Mouse (Mus musculus) liver, adult (tissue): ENCODE data around the gene Ddx23.

ENCODE experiments used
- GATA4 ChIP-seq: IDR thresholded peaks from 2 replicates; pipeline ENCODE4 v1.6.1; 2014; ENCODE audit warnings: mild to moderate bottlenecking, low read length; ENCODE audit not compliant: insufficient replicate concordance

Ddx23 gene

DNA sequence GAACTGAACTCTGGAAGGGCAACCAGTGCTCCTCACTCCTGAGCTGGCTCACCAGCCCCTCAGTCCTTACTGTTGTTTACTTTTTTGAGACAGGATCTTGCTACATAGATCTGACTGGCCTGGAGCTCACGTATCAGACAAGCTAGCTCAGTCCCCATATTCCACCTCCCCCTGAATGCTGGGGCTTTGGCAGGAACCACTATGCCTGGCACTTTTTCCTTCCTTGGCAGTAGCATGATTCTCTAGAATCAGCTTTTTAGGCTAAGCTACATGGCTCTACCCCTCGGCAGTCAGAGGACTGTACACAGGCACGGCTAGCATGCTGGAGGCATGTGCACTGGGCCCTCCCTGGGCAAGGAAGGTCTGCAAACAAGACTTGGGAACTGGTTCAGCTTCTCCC, 14.6 kb downstream of the Ddx23 start:
- no peak for TF ChIP-seq GATA4

DNA sequence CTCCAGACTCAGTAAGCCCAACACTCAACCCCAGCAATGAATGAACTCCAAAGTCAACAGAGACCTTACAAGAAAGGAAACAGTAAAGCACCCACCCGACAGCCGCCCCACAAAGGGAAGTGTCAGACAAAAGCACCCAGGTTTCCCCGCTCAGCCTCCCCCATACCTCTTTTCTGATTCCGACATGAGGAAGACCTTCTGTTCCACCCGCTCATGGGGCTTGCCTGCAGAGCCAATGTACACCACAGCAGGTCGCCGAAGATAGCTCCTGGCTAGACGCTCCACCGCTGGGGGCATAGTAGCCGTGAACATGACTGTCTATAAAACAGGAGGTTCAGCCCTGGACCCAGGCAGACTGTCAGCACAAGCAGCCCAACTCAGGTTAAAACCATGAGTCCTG, 15.4 kb downstream of the Ddx23 start:
- no peak for TF ChIP-seq GATA4

DNA sequence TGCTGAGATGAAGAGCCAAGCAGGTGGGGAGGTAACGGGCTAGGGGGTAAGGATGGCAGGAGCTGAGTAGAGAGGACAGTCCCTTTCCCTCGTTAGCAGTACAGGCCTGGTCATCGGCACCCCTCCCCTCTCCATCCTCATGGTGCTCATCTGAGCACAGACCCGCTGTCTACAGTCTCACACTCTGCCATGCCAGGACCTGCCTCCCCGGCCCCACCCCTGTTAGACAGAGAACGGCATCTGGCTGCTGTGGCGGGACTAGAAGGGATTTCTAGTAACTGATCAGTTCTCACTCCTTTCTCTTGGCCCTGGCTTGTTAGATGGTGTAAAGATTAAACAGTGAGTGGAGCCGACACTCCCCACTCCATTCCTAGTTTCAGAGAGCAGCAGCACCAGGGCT, 16.0 kb downstream of the Ddx23 start:
- no peak for TF ChIP-seq GATA4

DNA sequence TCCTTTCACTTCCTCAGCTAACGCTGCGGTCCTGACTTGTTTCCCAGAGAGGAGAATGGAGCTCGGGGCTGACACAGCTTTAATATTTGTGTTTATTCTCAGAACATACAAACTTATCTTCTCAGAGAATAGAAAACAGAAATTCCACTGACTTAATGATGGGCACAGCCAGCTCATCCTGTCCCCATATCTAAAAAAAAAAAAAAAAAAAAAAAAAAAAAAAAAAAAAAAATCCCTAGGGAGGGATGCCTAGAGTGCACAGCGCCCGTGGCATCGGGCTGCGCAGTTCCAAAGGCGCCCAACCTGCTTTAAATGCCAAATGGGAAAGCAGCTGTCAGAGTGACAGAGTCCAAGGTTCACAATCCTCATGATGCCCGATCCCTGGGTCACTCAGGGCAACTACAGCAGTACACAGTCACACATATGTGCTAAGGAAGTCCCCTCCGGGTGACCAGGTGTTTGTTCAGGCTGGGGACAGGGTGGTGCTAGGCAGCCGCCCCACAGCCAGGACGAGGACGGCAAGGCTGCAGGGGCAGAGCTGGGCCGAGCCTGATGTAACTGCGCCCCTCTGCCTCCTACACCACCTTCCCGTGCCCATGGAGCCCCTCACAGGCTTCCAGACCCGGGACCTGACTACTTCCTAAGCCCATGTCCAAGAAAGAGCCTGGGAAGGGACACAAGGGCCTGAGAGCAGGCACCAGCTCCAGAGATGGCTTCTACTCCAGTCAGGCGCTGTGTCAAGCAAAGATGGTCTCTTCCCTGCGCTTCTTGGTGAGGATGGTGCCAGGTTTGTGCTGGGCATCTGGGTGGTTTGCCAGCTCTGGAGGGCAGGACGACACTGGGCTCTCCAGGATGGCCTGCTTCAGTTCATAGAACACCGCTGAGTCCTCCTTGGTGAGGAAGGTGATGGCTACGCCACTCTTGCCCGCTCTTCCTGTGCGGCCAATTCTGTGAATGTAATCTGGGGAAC, 17.4 kb downstream of the Ddx23 start:
- TF ChIP-seq GATA4, result no peak

DNA sequence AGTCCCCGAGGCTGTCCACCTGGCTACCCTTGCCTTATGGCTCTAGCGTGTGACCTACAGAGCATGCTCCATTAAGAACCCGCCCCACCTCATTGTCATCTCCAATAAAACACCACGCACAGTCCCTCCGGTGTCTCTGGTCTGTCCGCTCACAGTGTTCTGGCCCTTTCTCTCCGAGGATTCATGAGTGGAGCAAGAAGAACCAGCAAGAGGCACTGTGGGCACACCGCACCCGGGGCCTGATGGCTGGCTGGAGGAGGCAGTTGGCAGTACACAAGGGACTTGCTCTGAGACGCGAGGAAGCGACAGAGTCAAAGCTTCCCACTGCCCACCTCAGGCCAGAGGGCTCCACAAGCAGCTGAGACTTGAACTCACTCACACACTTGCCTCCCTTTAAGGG, 18.3 kb downstream of the Ddx23 start:
- no peak for TF ChIP-seq GATA4

DNA sequence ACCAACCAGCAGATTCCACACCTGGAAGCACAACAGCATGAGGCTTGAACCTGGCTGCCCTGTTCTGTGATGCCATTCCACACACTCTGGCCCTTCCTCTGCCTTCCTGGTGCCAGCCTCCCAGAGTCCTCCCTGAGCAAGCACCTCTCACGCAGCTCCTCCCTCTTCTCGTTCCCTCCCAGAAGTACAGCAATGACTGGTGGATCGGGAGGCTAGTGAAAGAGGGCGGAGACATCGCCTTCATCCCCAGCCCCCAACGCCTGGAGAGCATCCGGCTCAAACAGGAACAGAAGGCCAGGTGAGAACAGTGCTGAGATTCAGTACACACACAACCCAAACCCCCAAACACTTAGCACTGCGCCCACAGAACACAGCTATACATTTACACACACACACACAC, 22.5 kb downstream of the Ddx23 start:
- TF ChIP-seq GATA4, result no peak

DNA sequence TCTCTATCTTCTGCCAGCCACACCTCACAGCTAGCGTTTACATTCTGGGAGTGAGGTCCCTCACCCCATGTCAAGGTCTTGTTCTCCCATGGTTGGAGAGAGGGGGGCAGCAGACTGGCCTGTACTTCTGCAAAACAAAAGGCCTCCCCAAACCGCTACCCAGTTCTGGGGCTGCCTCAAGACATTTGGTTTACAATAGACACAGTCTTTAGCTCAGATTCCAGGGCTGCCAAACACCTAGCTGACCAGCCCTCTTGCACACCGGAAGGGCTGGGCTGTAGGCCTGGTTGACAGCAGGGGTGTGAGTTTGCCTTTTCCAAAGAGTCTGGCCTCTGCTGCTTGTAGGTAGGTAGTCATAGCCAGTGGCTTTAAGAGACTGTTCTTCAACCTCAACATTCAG, 25.5 kb downstream of the Ddx23 start:
- TF ChIP-seq GATA4, result no peak

DNA sequence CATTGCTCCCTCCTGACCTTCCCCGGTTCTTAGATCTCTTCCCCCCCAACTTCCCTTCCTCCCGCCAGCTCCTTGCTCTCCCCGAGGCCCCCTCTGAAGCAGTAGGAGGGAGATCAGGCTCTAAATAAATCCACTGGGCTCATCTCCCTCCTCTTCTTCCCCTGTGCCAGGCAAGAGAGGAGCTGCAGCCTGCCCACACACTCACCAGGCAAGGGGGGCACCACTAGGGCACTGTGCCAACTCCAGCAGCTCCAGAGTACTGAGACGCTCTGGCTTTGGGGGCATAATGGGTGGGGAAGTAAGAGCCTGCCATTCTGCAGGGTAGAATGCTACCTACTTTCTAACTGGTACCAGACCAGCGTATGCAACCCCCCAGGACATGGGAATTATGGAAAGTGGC, 26.2 kb downstream of the Ddx23 start:
- no peak for TF ChIP-seq GATA4

DNA sequence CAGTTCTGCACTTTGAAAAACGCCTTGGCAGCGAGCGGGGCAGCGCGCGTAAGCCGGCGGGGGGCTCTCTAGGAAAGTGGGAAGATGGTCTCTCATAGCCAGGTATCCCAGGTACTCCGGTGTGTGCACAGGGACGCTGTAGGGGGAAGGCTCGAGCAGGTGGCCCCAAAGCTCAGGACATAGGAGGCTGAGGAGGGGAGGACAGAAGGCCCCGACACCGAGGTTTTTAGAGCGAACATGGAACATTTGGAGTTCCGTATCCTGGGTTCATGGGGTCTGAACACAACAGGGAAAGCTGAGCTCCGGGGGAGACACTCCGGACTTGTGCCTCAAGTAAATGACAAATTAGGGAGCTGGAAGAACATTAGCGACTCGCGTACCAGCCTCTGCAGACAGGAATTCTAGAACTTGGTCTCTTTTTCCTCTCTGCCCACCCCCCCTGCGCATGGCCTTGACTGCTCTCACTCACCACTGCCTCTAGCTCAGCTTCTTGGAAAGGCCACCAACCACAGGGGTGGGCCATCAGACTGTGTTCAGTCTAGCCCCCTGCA, 27.3 kb downstream of the Ddx23 start:
- TF ChIP-seq GATA4, result no peak

DNA sequence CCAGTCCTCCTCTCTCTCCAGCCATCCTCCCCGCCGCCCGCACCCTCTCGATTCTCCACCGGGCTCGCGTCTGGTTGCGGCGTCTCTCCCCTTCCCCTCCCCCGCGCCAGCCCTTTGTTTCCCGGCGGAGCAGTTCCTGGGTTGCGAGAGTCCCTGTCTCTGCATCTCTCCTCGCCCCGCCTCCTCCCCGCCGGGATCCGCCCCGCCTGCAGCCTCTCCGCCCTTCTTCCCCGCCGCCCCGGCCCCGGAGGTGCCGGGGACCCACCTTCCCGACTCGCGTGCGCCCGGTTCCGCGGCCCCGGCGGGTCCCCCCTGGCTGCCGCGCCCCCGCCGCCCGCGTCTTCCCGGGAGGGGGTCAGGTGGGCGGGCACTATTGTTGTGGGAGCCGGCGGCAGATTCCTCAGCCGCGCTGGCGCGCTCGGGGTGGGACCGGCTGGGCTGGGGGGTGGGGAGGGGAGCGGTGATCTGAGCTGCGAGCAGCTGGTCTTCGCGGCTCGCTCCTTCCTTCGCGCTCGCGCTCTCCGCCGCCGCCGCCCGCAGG, 28.1 kb downstream of the Ddx23 start:
- TF ChIP-seq GATA4, result no peak

DNA sequence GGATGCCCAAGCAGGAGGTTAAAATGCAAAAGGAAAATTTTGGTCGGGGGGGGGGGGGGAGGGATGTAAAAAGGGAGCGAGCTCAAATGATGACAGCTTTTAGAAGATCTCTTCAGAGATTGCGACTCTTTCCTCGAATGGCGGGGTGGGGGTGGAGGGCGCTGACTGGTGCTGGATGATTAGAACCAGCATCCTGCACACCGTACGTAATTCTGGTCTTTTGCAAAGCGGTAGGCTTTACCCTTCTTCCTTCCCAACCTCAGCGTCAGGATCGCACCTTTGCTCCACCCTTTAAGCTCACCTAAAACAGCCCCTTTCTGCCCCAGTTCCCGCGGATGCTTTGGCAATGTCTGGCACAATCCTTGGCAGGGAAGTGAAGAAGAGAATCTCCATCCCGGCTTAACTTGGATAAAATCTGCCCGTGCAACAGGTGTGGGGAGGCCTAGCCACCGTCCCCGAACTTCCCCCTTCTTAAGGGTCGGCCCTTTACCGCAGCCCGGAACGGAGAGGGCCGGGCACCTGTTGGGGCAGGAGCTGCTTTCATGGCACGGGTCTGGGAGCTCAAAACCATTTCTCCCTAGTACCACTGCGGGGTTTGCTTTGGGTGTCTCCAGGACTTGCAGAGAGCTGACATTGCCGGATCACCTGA, 28.7 kb downstream of the Ddx23 start:
- no peak for TF ChIP-seq GATA4

DNA sequence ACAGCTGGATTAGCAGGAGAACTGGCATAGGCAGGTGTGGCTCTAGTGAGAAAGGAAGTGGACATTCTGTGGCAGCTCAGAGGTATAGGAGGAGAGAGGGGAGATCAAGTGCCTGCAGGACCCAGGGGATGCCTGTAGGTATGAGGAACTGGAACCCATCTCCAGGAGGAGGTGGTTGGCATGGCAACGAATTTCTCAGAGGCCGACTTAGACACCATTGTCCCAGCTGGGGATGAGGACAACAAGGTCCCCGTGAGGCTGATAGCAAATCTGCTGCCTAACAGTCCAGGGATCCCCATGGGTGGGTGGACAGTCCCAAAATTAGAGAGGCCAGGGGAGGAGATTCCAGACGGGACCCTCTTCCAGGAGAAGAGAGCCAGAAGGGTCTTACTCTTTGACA, 29.8 kb downstream of the Ddx23 start:
- no peak for TF ChIP-seq GATA4

DNA sequence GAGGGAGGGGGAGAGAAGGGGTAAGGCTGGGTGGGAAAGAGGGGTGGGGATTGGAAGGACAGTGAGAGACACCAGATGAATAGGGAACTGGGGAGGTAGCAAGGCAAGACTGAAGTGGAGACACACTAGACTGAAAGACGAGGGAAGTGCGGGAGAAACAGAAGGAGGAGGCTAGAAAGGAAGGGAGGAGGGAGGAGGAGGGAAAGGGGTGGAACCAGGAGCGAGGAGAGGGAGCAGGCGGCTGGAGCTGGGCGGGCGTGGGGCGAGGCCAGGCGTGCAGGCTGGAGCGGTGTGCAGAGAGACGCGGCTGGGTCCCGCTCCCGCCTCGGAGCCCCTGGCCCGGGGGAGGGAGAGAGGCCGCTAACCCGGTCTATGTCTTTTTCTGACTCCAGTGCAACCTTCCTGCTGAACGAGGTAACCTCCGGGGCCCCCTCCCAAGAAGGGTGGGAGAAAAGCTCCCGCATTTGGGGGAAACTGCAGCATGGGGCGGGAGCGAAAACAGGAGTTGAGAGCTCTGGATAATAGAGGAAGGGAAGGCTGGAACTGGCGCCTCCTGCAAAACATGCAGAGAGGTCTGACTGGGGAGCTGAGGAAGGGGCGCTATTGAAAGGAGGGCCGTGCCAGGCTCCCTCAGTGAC, 30.5 kb downstream of the Ddx23 start:
- TF ChIP-seq GATA4, result no peak

DNA sequence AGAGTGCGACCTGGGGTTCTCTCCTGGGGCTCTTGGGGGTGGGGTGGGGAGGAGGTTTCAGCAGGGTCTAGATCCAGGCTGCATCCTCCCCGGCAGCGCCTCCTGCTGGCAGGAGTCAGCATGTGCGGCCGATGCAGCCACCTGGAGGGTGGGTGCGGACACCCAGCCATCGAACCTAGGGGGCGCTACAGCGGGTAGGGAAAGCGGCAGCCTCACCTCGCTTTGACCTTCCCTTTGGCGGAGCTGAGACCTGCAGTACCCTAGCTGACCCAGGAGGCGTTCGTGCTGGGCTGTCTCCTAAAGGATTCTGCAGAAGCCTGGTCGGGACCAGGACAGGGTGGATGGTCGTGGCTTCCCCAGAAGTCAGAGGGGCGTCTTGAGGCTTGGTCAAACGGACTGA, 31.2 kb downstream of the Ddx23 start:
- TF ChIP-seq GATA4, result no peak

DNA sequence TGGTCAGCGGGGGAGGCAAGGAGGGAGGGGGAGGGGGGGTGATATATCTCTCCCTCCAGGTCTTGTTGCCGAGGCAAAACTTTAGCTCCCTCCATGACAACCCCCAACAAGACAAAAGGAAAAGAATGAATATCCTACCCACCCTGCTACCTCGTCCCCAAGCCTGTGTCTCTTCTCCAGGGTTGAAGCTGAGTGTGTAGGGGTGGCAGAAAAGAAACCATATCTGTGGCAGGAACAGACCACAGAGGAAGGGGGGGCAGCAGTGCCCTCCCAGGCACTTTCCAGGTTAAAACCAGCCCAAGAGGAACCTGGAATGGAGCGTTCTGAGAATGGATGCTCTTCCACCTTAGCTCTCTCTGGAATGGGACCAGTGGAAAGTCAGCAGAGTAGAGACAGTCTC, 32.2 kb downstream of the Ddx23 start, which contains the start of gene Cacnb3:
TSS of gene Cacnb3 (plus strand) at position 301 of the 400 bp plus-strand sequence.
- TF ChIP-seq GATA4, result no peak
